Mouse (Mus musculus) granulocyte monocyte progenitor cell, adult 5-6 weeks (primary cell): ENCODE measurements around the gene Tcf23. TPM values are rescaled to one million over a fixed set of nuclear protein-coding genes. Genes with fewer than 3 reads are reported as not detected.

Experiments
- ATAC-seq: replicated peaks from 2 replicates; pipeline ENCODE4 v1.8.0; 2016; ENCODE audit warnings: mild to moderate bottlenecking, moderate TSS enrichment, inconsistent platforms; ENCODE audit not compliant: poor library complexity, severe bottlenecking
- total RNA-seq, 2 experiments: library from RNA; stranded (forward) in 1 of 2; stranded (reverse) in 1 of 2; fragments of 200-712, 200-1000 nt in 1 of 2; fragments of >200 nt in 1 of 2; fragmentation: Nextera tagmentation in 1 of 2; gene quantifications; 2 replicates each; pipeline ENCODE4 v1.2.3; 2014 to 2017

The Tcf23 gene
- total RNA-seq (2014; fragmentation: Nextera tagmentation) (not detected in 2 replicates), total RNA-seq (2017) (not detected in 2 replicates)

- no peak for ATAC-seq
Measured at GRCm38 (mm10) chr5:30968416-30968815, at the start of gene Tcf23. Tcf23 (plus strand) TSS chr5:30968662.

GRCm38 (mm10) chr5:30918691-30919090, 49.8 kb upstream of the Tcf23 start:
- ATAC-seq: no peak

- no peak for ATAC-seq
Measured at GRCm38 (mm10) chr5:30919831-30920614, 48.4 kb upstream of the Tcf23 start.

- ATAC-seq: no peak
Measured at GRCm38 (mm10) chr5:30920621-30921020, 47.8 kb upstream of the Tcf23 start.

- ATAC-seq: peak; percentile 87
Measured at GRCm38 (mm10) chr5:30921256-30922033, 47.0 kb upstream of the Tcf23 start, which contains the start of gene Khk. Khk (plus strand) TSS chr5:30921431.

GRCm38 (mm10) chr5:30922581-30923041, 45.9 kb upstream of the Tcf23 start:
- ATAC-seq: no peak

GRCm38 (mm10) chr5:30923119-30923518, 45.3 kb upstream of the Tcf23 start:
- ATAC-seq: no peak

- ATAC-seq: no peak
Measured at GRCm38 (mm10) chr5:30924614-30925013, 43.8 kb upstream of the Tcf23 start.

- ATAC-seq: no peak
Measured at GRCm38 (mm10) chr5:30925217-30925616, 43.2 kb upstream of the Tcf23 start.

GRCm38 (mm10) chr5:30926073-30926472, 42.4 kb upstream of the Tcf23 start:
- ATAC-seq: no peak

GRCm38 (mm10) chr5:30927945-30928529, 40.4 kb upstream of the Tcf23 start:
- ATAC-seq: no peak

GRCm38 (mm10) chr5:30930121-30930520, 38.3 kb upstream of the Tcf23 start:
- ATAC-seq: peak; percentile 58; the same call in 1 of the 2 replicates

- no peak for ATAC-seq
Measured at GRCm38 (mm10) chr5:30930846-30931245, 37.6 kb upstream of the Tcf23 start.

- ATAC-seq: no peak
Measured at GRCm38 (mm10) chr5:30931378-30931777, 37.1 kb upstream of the Tcf23 start.

GRCm38 (mm10) chr5:30933705-30934104, 34.8 kb upstream of the Tcf23 start:
- ATAC-seq: no peak

- ATAC-seq: no peak
Measured at GRCm38 (mm10) chr5:30934725-30935461, 33.6 kb upstream of the Tcf23 start.

- no peak for ATAC-seq
Measured at GRCm38 (mm10) chr5:30943004-30943403, 25.5 kb upstream of the Tcf23 start.

- ATAC-seq: no peak
Measured at GRCm38 (mm10) chr5:30944344-30944743, 24.1 kb upstream of the Tcf23 start.

GRCm38 (mm10) chr5:30944956-30945781, 23.3 kb upstream of the Tcf23 start, which contains the start of gene Cgref1:
Cgref1 (minus strand) TSS chr5:30945591.
- ATAC-seq: peak; percentile 28
